Mouse (Mus musculus): Measurements from ENCODE around the gene Fam107b. TPM values are rescaled to one million over a fixed set of nuclear protein-coding genes. Genes with fewer than 3 reads are reported as not detected.
A peak's percentile ranks its signal among the peaks of the same experiment; 100 is the strongest.

Fam107b gene
- polyA plus RNA-seq, 1 experiment from 2014 or later = 26.5 TPM

GRCm38 (mm10) chr2:3721974-3722373 lies 151.7 kb downstream of the Fam107b start:
- Histone ChIP-seq H3K9ac (ENCODE audit: low read length) (no peak overlapping the region), H3K27ac (replicated peaks in 1 of 2; ENCODE audit: control insufficient read depth in 1 of 2, insufficient read depth in 1 of 2, low read depth in 2 of 2, low read length in 2 of 2) (no peak overlapping the region), H3K9me3 (ENCODE audit: control insufficient read depth, low read length) (no peaks in the 10 kb centered on the region), H3K4me2 (ENCODE audit: low read length) (no peak overlapping the region), H3K4me1 (ENCODE audit: control insufficient read depth in 2 of 2, insufficient read depth in 2 of 2, low read length in 2 of 2) (peaks cover 12 to 28% of the 10 kb centered on the region in 2 experiments), H3K27me3 (ENCODE audit: control insufficient read depth, insufficient read depth, low read length) (no peaks in the 10 kb centered on the region), H3K36me3 (ENCODE audit: control insufficient read depth, insufficient read depth, low read length) (no peaks in the 10 kb centered on the region), H3K4me3 (ENCODE audit: control insufficient read depth in 1 of 2, insufficient read depth in 1 of 2, low read depth in 1 of 2, low read length in 2 of 2) (no peak overlapping the region)
- 25% methylated on average over 6 of the region's 6 CpGs for WGBS
- no peak for ATAC-seq (ENCODE audit: insufficient number of reproducible peaks, insufficient read depth, low FRiP score, low read depth)

- Histone ChIP-seq H3K27ac (replicated peaks in 1 of 2; ENCODE audit: control insufficient read depth in 1 of 2, insufficient read depth in 1 of 2, low read depth in 2 of 2, low read length in 2 of 2) (no peak overlapping the region), H3K27me3 (ENCODE audit: control insufficient read depth, insufficient read depth, low read length) (no peaks in the 10 kb centered on the region), H3K4me2 (ENCODE audit: low read length) (no peak overlapping the region), H3K4me1 (ENCODE audit: control insufficient read depth in 2 of 2, insufficient read depth in 2 of 2, low read length in 2 of 2) (peaks cover 12 to 26% of the 10 kb centered on the region in 2 experiments), H3K9ac (ENCODE audit: low read length) (no peak overlapping the region), H3K9me3 (ENCODE audit: control insufficient read depth, low read length) (no peaks in the 10 kb centered on the region), H3K4me3 (ENCODE audit: control insufficient read depth in 1 of 2, insufficient read depth in 1 of 2, low read depth in 1 of 2, low read length in 2 of 2) (no peak overlapping the region), H3K36me3 (ENCODE audit: control insufficient read depth, insufficient read depth, low read length) (no peaks in the 10 kb centered on the region)
- no peak for ATAC-seq (ENCODE audit: insufficient number of reproducible peaks, insufficient read depth, low FRiP score, low read depth)
- WGBS = 79% methylated on average over 8 of the region's 8 CpGs
Measured at GRCm38 (mm10) chr2:3723391-3724106, 153.3 kb downstream of the Fam107b start.

DNA sequence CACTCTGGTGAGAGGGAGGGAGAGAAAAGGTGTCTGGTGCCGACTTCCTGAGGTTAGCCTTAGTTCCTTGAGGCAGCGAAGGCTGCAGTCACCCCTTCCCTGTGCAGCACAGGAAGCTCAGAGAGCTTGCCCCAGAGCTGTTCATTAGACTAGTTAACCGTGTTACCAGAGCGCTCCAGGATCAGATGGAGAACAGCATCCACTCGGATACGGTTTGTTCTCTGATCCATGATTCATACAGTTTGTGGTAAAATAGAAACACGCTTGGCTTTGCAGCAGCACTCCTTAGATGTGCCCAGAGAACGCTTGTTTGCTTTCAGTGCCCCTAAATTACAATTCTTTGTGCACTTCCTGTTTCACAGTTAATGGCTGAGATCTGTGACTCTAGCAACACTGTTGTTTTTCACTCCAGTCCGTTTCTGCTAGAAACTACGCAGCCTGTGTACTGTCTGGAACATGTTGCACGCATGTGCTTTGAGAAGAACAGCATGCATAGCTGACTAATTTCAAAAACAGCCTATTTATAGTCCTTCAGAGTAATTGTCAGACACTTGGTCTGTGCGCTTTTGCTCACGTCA lies 156.3 kb downstream of the Fam107b start:
- Histone ChIP-seq H3K9me3 (ENCODE audit: control insufficient read depth, low read length) (no peaks in the 10 kb centered on the region), H3K4me2 (ENCODE audit: low read length) (peak overlapping the region; percentile 29), H3K9ac (ENCODE audit: low read length) (peak overlapping the region; percentile 41; the same call in 1 of the 2 replicates), H3K36me3 (ENCODE audit: control insufficient read depth, insufficient read depth, low read length) (no peaks in the 10 kb centered on the region), H3K27ac (replicated peaks in 1 of 2; ENCODE audit: control insufficient read depth in 1 of 2, insufficient read depth in 1 of 2, low read depth in 2 of 2, low read length in 2 of 2) (peak overlapping the region; percentile 50 to 63), H3K27me3 (ENCODE audit: control insufficient read depth, insufficient read depth, low read length) (no peaks in the 10 kb centered on the region), H3K4me3 (ENCODE audit: control insufficient read depth in 1 of 2, insufficient read depth in 1 of 2, low read depth in 1 of 2, low read length in 2 of 2) (no peak overlapping the region), H3K4me1 (ENCODE audit: control insufficient read depth in 2 of 2, insufficient read depth in 2 of 2, low read length in 2 of 2) (peaks cover 27 to 48% of the 10 kb centered on the region in 2 experiments)
- 59% methylated on average over 13 of the region's 13 CpGs for WGBS
- no peak for ATAC-seq (ENCODE audit: insufficient number of reproducible peaks, insufficient read depth, low FRiP score, low read depth)

- peaks cover 25 to 47% of the 10 kb centered on the region in 2 experiments for H3K4me1 ChIP-seq (ENCODE audit: control insufficient read depth in 2 of 2, insufficient read depth in 2 of 2, low read length in 2 of 2)
- ATAC-seq (ENCODE audit: insufficient number of reproducible peaks, insufficient read depth, low FRiP score, low read depth) = no peak
- H3K9me3 ChIP-seq (ENCODE audit: control insufficient read depth, low read length) = no peaks in the 10 kb centered on the region
- no peaks in the 10 kb centered on the region for H3K36me3 ChIP-seq (ENCODE audit: control insufficient read depth, insufficient read depth, low read length)
- no peak overlapping the region for H3K9ac ChIP-seq (ENCODE audit: low read length)
- 49% methylated on average over 5 of the region's 5 CpGs for WGBS
- H3K4me2 ChIP-seq (ENCODE audit: low read length) = peak overlapping the region; percentile 29; the same call in 1 of the 2 replicates
- no peak overlapping the region for H3K4me3 ChIP-seq (ENCODE audit: control insufficient read depth in 1 of 2, insufficient read depth in 1 of 2, low read depth in 1 of 2, low read length in 2 of 2)
- H3K27me3 ChIP-seq (ENCODE audit: control insufficient read depth, insufficient read depth, low read length) = no peaks in the 10 kb centered on the region
- H3K27ac ChIP-seq (replicated peaks in 1 of 2; ENCODE audit: control insufficient read depth in 1 of 2, insufficient read depth in 1 of 2, low read depth in 2 of 2, low read length in 2 of 2) = peak overlapping the region; percentile 25 to 50; a peak in 1 of 4 replicates
Measured at GRCm38 (mm10) chr2:3727225-3727930, 157.1 kb downstream of the Fam107b start.

DNA sequence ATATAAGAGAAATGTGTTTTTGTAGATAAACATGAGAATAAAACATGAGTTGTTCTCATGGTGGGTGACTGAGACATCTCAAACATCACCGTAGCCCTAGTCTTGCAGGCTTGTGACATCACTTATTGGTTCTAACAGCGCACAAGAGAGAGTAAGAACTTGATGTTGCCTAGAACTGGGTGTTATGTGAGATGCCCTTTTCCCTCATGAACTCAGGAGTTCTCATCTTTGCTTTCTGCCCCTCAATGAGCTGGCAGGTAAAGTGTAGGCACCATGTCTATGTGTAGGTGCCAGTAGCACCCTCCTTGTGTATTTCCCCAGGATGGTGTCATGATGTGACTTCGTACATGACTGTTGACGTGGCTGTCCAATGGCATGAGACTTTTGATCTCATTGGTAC lies 157.8 kb downstream of the Fam107b start:
- 92% methylated on average over 4 of the region's 4 CpGs for WGBS

DNA sequence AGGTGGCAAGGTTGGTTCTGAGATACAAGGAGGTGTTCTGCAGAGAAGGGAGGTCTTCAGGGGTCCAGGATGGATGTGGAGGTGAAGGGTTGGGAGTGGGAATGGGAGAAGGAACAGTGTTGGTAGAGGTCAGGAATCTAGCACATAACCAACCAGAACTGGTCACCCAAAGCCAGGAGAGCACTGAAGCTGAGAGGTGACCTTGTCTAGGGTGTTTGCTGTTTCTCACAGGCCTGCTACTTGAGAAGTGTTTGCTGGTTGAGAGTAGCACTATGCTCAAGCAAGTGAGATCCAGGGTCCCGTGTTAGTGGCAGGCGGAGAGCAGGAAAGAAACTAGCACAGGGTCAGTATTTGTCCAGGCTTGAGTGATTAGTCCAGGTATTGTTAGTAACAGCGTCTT lies 159.3 kb downstream of the Fam107b start:
- ATAC-seq (ENCODE audit: insufficient number of reproducible peaks, insufficient read depth, low FRiP score, low read depth) = no peak
- Histone ChIP-seq H3K4me3 (ENCODE audit: control insufficient read depth in 1 of 2, insufficient read depth in 1 of 2, low read depth in 1 of 2, low read length in 2 of 2) (no peak overlapping the region), H3K27me3 (ENCODE audit: control insufficient read depth, insufficient read depth, low read length) (no peaks in the 10 kb centered on the region), H3K9ac (ENCODE audit: low read length) (no peak overlapping the region), H3K27ac (replicated peaks in 1 of 2; ENCODE audit: control insufficient read depth in 1 of 2, insufficient read depth in 1 of 2, low read depth in 2 of 2, low read length in 2 of 2) (no peak overlapping the region), H3K4me1 (ENCODE audit: control insufficient read depth in 2 of 2, insufficient read depth in 2 of 2, low read length in 2 of 2) (peaks cover 28 to 49% of the 10 kb centered on the region in 2 experiments), H3K36me3 (ENCODE audit: control insufficient read depth, insufficient read depth, low read length) (no peaks in the 10 kb centered on the region), H3K9me3 (ENCODE audit: control insufficient read depth, low read length) (no peaks in the 10 kb centered on the region), H3K4me2 (ENCODE audit: low read length) (no peak overlapping the region)
- WGBS = 48% methylated on average over 3 of the region's 3 CpGs

More for the DNA sequence above, 157.8 kb downstream of the Fam107b start:
- Histone ChIP-seq H3K4me2 (ENCODE audit: low read length) (no peak overlapping the region), H3K9ac (ENCODE audit: low read length) (no peak overlapping the region), H3K9me3 (ENCODE audit: control insufficient read depth, low read length) (no peaks in the 10 kb centered on the region), H3K27me3 (ENCODE audit: control insufficient read depth, insufficient read depth, low read length) (no peaks in the 10 kb centered on the region), H3K27ac (replicated peaks in 1 of 2; ENCODE audit: control insufficient read depth in 1 of 2, insufficient read depth in 1 of 2, low read depth in 2 of 2, low read length in 2 of 2) (no peak overlapping the region), H3K4me1 (ENCODE audit: control insufficient read depth in 2 of 2, insufficient read depth in 2 of 2, low read length in 2 of 2) (peaks cover 28 to 49% of the 10 kb centered on the region in 2 experiments), H3K36me3 (ENCODE audit: control insufficient read depth, insufficient read depth, low read length) (no peaks in the 10 kb centered on the region), H3K4me3 (ENCODE audit: control insufficient read depth in 1 of 2, insufficient read depth in 1 of 2, low read depth in 1 of 2, low read length in 2 of 2) (no peak overlapping the region)
- ATAC-seq (ENCODE audit: insufficient number of reproducible peaks, insufficient read depth, low FRiP score, low read depth) = no peak

DNA sequence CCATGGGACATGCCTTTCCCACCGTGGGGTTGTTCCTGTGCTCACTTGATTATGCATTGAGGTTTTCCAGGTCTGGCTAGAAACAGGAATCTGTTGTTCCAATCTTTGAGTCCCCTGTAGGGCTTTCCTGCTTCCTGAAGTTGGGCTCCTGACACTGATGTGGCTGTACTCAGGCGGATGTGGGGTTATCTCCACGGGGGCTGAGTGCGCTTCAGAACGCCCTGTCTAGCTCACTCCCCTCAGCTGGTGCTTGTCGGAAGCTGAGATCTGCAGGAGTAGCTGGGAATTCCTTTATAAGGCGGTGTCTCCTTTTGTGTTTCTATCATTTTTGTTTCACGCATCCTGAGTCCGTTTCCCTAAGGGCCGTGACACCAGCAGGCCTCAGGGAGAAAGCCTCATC lies 160.5 kb downstream of the Fam107b start:
- H3K27ac ChIP-seq (replicated peaks in 1 of 2; ENCODE audit: control insufficient read depth in 1 of 2, insufficient read depth in 1 of 2, low read depth in 2 of 2, low read length in 2 of 2) = peak overlapping the region; percentile 46 to 55; a peak in 3 of 4 replicates
- H3K27me3 ChIP-seq (ENCODE audit: control insufficient read depth, insufficient read depth, low read length) = no peaks in the 10 kb centered on the region
- H3K36me3 ChIP-seq (ENCODE audit: control insufficient read depth, insufficient read depth, low read length) = no peaks in the 10 kb centered on the region
- H3K9ac ChIP-seq (ENCODE audit: low read length) = no peak overlapping the region
- H3K4me1 ChIP-seq (ENCODE audit: control insufficient read depth in 2 of 2, insufficient read depth in 2 of 2, low read length in 2 of 2) = peaks cover 28 to 45% of the 10 kb centered on the region in 2 experiments
- peak overlapping the region; percentile 29 for H3K4me2 ChIP-seq (ENCODE audit: low read length)
- ATAC-seq (ENCODE audit: insufficient number of reproducible peaks, insufficient read depth, low FRiP score, low read depth) = peak; percentile 75
- H3K9me3 ChIP-seq (ENCODE audit: control insufficient read depth, low read length) = no peaks in the 10 kb centered on the region
- 37% methylated on average over 10 of the region's 10 CpGs for WGBS
- H3K4me3 ChIP-seq (ENCODE audit: control insufficient read depth in 1 of 2, insufficient read depth in 1 of 2, low read depth in 1 of 2, low read length in 2 of 2) = no peak overlapping the region

Data from heart, embryonic 14.5 days (tissue).